Mouse (Mus musculus) lung, postnatal 36 days (tissue): ENCODE measurements around the gene Myo18b.

Experiments used
- DNase-seq: peaks from one replicate; pipeline ENCODE4 v3.0.0; 2022; ENCODE audit warnings: mixed read lengths

The Myo18b gene

GRCm38 (mm10) chr5:112895674-112896654 is at the start of gene Myo18b:
Myo18b (minus strand) TSS chr5:112896362.
- DNase-seq, result no peak

GRCm38 (mm10) chr5:112945925-112946324 is 49.8 kb upstream of the Myo18b start:
- DNase-seq, result no peak

DNA sequence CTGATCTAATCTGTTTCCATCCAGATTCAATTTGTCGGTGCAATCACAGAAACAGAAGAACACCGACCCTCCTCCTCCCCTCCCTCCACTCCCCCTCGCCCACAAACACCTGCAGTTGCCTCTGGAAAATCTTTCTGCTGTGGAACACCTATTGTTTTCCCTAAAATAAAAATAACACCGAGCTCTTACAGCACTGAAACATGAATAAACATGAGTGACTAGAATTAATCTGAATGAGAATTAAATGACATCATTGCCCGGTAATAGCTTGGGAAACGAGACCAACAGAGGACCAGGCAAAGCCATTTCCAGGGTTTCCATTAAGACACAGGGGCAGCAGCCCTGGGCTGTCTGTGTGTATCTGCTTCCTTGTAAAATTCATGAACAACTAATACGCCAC is 46.1 kb upstream of the Myo18b start:
- DNase-seq, result no peak

- no peak for DNase-seq
Measured at GRCm38 (mm10) chr5:112941001-112941400, 44.8 kb upstream of the Myo18b start.

DNA sequence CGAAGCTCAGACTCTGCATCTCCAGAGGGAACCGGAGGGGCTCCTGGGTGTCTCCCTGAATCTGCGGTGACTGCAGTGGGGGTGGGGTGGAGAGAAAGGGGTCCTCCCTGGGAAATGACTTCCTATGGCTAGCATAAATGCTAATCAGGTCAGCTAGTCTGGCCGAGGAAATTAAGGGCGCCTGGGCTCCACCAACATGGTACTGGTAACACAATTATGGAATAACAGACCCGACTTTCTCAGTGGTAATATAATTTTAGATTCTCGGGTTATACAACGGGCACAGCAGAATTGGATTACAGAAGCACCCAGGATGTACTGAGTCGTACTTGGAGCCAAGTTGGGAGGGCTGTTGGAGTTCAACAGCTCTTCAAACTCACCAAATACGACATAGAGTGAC is 40.5 kb upstream of the Myo18b start:
- no peak for DNase-seq

- DNase-seq, result peak; percentile 53
Measured at GRCm38 (mm10) chr5:112935436-112935835, 39.3 kb upstream of the Myo18b start.

DNA sequence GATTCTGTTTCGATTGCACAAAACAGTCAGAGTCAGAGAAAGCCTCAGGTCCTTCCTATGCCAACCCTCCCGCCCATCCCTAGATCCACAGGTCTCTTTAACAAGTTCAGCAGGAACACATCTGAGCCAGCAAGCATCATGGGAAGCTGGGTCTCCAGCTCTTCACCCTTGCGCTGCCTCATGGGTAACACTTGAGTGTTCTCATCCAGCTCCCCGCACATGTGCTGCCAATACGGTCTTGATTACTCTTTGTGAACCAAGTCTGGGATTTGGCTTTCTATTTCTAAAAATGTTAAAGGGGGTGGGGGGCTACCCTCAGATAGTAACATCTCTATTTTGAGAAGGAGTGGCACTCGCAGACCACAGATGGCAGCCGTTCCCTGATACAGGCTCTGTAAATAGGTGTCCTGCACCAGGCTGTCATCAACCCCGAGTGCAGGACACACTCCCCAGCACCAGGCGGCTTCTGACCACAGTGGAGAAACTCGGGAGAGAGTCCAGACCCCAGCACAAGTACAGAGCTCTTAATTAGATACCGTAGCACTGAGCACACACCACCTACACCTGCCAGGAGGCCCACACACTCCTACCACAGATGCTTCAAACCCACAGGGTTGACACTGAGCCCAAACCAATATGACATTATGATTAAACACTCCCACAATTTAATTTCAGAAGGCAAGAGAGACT is 36.9 kb upstream of the Myo18b start:
- DNase-seq, result no peak

DNA sequence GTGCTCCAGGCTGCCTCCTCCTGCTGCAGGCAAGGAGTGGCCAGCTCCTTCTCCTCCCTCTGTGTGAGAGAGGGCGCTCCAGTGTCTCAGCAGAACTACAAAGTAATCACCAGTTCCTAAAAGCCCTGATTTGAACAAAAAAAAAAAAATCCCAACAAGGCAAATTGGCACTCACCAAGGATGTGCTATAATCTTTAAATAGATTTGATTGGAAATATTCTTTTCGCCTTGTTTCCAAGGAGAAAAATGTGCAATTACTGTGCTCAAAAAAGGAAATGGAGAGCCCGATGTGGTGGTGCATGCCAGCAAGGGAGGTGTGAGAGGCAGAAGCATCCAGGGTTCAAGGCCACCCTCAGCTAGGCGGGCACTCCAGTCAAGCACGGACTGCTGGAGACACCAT is 35.7 kb upstream of the Myo18b start:
- no peak for DNase-seq

DNA sequence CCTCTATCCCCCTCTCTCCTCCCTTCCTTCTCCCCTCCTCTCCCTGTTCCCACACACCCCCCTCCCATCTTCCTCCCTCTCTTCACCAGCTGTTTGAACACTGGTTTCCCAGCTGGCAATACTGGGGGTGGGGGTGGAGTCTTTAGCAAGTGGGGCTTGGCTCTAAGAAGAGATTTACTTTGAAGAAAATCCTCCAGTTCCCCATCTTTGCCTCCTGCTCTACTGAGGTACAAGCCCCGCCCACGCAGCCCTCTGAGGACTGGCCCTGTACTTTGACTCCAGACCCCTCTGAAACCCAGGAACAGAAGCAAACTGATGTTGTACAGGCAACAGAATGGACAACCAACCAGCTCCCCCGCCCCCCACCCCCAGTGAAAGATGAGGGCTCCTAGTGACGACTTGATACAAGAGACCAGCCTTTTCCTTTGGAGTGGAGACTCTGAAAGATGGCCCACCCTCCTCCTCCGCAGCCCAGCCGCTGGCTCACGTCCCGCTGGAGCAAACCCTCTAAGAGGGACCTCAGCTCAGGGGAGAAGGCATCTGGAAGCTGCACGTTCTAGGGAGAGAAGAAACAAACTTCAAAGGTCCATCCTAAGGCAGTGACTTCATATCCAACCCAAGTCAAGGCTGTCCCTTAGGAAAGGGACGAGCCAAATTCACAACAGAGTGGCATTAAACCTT is 32.2 kb upstream of the Myo18b start:
- peak; percentile 13 for DNase-seq

DNA sequence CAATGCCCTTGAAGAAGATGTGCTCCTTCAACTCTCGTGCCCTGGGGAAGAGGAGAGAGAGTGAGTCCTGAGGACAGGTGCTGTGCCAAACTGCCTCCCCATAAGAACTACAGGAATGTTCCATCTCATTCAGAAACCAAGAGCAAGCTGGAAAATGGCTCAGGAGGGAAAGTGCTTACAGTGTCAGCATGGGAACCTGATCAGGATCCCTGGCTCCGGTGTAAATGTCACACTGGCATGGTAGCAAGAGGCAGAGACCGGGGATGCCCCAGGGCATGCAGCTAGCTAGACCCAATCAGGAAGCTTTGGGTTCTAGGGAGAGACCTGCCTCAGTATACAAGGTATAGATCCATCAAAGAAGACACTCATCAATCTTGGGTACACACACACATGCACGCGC is 29.3 kb upstream of the Myo18b start:
- no peak for DNase-seq

DNA sequence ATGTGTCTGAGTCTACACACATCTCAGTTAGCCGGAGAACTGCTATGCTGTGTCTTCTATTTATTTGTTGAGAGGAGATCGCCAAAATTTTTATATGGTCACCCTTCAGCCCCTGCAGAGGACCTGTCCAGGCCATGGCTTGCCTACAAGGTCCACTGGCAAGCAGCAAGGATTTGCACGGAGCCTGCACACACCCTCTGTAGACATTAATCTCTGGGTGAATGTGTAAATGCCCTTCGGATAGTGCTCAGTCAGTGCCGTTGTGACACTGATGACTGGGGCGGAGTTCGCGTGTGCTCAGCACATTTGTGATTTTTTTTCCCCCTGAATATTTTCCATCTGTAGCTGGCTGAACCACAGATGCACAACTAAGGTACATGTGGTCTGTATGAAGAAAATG is 28.6 kb upstream of the Myo18b start:
- DNase-seq, result no peak

- no peak for DNase-seq
Measured at GRCm38 (mm10) chr5:112923841-112924240, 27.7 kb upstream of the Myo18b start.

DNA sequence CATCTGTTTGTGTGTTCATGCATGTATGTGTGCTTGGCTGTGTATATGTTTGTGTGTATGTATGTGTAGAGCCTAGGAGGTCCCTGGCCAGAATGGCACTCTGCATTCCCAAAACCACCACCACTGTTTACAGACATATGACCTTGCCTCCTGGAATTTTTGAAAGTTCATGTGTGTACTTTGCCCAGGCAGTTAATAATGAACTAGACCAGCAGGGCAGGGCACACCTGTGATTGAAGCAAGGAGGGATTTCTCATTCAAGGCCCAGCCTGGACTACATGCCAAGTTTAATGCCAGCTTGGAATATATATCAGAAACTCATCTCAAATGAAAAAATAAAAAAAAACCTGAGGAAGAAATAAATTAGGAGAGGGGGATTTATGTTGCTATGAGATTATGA is 25.8 kb upstream of the Myo18b start:
- DNase-seq, result no peak

DNA sequence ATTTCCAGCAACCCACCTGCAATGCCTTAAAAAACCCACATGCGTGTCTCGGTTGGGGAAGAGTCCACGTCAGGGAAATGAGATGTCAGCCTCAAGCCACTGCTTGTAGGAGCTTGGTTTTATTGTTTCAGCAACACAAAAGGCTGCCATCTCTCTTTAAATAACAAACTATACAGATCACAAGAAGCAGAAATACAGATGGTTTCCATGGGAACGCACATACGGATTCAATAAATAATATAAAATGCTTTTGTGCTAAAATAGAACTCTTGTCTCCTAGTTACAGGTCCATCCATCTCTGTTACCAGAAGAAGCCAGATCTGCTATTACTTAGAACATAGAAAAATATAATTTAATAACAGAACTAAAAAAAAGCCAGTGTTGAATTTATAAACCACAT is 14.2 kb upstream of the Myo18b start:
- DNase-seq, result no peak

DNA sequence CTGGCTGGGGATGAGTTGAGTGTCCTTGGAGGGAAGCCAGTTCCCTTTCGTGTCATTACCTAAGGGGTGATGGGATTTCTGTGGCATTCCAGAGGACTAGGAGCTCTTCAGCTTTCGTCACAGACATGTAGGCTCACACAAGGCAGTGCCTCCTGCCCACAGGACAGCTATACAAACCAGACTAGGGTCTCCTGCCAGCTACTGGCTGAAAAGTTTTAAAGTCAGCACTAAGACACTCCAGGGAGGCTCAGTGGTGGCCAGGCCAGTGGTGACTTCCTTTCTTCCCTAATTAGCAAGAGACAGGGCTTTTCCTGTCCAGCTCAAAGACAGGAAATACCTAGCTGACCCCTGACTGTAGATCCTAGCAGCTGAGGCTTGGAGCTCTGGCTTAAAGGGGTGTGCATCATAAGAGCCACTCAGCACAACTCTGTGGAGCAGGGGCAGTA is 12.0 kb upstream of the Myo18b start:
- DNase-seq, result peak; percentile 19

DNA sequence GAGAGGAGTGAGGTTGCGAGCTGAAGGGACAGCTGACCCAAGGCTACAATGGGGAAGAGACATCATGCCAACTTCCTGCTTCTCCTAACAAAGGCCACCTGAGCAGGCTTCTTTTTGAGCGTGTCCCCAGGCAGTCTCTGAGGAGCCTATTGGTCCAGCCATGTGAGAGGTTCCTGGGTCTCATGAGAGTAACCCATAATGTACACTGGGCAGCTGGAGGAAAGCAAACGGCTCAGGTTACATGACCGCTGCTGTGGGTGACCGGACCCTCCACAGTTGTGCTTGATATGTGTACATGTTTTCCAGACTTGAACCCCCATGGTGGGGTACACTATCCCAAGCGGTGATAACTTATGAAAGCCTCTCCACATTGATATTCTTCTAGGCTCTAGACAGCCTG is 11.3 kb upstream of the Myo18b start:
- DNase-seq, result no peak

DNA sequence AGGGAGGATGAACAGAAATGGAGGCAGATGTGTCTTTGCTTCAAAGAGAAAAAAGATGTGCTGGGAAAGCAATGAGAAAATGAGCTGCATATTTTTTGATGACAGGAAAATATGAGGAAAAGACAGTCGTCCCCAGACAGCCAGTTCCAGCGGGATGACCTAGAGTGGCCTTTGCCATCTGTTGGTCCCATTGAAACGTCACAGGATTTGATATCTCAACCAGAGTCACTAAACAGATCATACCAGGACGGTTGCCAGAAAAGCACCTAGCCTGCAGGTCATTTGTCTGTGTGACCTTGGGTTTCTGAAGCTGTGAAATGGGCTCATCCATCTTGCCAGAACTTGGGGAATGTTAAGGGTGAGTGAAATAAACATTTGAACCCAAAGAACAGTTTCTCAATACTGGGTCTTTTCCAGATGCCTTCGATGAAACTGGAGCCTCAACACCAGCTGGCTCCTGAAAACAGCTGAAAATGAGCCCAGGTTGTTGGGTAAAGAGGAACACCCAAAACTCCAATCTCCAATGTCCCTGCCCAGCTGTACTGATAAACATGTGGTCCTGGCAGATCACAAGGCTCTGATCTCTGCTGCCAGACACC is 2.6 kb downstream of the Myo18b start:
- peak; percentile 12 for DNase-seq

GRCm38 (mm10) chr5:112892411-112892810 is 3.8 kb downstream of the Myo18b start:
- DNase-seq, result no peak

DNA sequence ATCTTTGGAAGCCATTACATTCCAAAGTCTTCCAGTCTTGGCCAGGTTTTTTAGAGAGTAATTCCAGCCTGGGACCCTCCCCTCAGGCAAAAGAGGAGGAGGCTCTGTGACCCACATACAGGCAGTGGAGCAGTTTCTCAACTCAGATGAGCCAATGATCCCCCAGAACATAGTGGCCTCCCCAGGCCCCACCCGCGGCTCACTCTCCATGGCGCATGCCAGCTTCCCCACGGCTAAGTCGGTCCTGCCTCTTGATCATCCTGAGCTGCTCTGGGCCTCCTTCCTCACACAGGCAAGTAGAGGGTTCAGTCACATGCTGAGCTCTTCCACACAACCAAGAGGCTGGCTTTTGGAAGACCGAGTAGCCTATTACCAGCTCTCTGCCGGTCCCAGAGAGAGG is 7.5 kb downstream of the Myo18b start:
- no peak for DNase-seq

DNA sequence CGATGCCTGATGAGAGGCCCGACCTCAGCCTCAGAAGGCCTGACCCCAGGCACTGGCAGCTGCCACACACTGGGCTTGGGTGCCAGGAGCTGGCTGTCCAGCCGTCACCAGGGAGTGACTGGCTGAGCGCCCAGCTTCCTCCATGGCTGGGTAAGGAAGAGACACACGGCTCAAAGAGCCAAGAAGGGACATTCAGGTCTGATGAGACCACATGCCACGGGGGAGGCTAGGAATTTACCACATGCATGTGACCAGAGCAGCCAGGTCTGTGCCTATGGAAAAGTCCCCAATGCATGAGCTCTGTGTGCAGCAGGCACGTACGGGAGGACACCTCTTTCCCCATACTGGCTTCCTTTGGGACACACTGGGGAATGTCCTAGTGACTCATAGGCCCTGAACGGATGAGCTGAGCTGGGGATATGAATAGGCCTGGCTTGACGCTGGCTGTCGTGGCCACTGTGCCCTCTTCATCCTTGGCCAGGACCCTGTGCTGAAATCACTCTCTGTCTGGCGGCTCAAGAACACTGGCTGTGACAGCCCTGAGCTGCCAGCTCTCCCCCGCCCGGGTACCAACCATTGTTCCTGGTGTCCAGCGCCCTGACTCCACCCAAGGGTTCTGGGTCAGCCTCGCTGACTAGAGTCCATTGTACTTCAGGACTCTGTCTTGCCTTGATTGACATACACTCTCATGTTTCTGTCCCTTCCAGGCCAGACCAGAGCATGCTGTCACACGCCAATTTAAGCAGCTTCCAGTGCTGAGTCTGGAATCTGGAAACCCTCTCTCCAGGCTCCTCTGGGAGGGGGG is 9.3 kb downstream of the Myo18b start:
- peak; percentile 56 for DNase-seq

GRCm38 (mm10) chr5:112877391-112878115 is 18.6 kb downstream of the Myo18b start:
- DNase-seq, result no peak
